Mouse (Mus musculus): Measurements from ENCODE around the gene Svip.

DNA sequence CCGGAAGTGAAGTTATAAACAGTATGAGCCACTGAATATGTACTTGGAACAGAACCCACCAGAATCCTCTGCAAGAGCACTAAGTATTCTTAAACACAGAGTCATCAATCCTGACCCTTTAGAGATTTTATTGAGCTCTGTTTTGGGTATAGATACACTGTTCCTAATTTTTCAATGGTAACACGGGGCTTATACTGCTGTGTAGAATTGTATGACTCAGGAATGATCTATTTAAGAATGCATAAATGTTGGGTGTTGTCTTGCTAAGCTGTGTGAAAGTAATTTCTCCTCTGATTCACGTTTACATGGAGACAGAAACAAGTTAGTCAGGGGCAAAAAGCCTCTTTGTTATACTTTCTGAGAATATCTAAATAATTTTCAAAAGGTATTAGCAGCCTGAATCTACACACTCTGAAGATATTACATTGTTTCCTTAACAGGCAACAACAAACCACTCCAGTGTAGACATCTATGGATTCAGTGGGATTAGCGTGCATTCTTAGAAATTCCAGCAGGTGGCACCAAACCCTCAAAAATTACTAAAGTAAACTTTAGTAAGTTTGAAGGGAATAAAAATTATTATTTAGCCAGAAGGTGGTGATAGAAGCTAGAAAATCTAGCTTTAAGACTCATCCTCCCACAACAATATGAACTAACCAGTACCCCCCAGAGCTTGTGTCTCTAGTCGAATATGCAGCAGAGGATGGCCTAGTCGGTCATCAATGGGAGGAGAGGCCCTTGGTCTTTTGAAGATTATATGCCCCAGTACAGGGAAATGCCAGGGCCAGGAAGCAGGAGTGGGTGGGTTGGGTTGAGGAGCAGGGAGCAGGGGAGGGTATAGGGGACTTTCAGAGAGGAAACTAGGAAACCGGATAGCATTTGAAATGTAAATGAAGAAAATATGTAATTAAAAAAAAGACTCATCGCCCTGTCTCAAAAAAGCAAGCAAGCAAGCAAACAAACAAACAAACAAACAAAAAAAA is 32.1 kb upstream of the Svip start:
- no peak for TF ChIP-seq CTCF (IDR thresholded peaks at IDR 0.05; ENCODE audit: control insufficient read depth, insufficient read depth, insufficient read length)
- TF ChIP-seq USF1 (IDR thresholded peaks at IDR 0.05; ENCODE audit: low read depth) = no peak
- no peak for TF ChIP-seq MYOG (IDR thresholded peaks at IDR 0.05; ENCODE audit: control insufficient read depth, extremely low read depth, insufficient read length)
- no peak for TF ChIP-seq MYOD1 (IDR thresholded peaks at IDR 0.05; ENCODE audit: control insufficient read depth, insufficient read length, low read depth)

All from C2C12 (cell line).